Mouse (Mus musculus) liver, adult 10 weeks (tissue): Measurements from ENCODE around the gene Klf14. TPM values are rescaled to one million over a fixed set of nuclear protein-coding genes. Genes with fewer than 3 reads are reported as not detected.

Source experiments
- polyA plus RNA-seq: library from polyadenylated mRNA; stranded (reverse); fragments of 350-450 nt; fragmentation: Illumina TruSeq; extraction: RNeasy Lipid Tissue Mini Kit (QIAGEN cat#74804); gene quantifications from one replicate; pipeline ENCODE4 v1.2.3, GENCODE M21; 2014; ENCODE audit warnings: low read depth, low replicate concordance

Klf14 gene
- polyA plus RNA-seq, result not detected

GRCm38 (mm10) chr6:30958736-30959540 lies at the start of gene Klf14:
Klf14 (minus strand) TSS chr6:30959078.

GRCm38 (mm10) chr6:30915473-30915872 lies 43.4 kb downstream of the Klf14 start, which contains the start of gene Tsga13:
Tsga13 (minus strand) TSS chr6:30915573.

Other genes starting within 250 kb of the Klf14 start
- 3.8 TPM for gene Mest, start 235.5 kb downstream of the Klf14 start, polyA plus RNA-seq
- gene Copg2, start 62.3 kb downstream of the Klf14 start, polyA plus RNA-seq, result 26.9 TPM
- not detected for gene Tsga13, start 43.5 kb downstream of the Klf14 start, polyA plus RNA-seq